Mouse (Mus musculus) cerebellum, adult 2 months (tissue): ENCODE data around the gene Prkce.

Experiments used
- CTCF ChIP-seq: fragments of 200-500 bp; IDR thresholded peaks from 2 replicates; pipeline ENCODE4 v1.5.1; 2011; ENCODE audit warnings: low read depth, mild to moderate bottlenecking, control low read depth, low read length, moderate library complexity, borderline replicate concordance; ENCODE audit not compliant: insufficient read depth
- POLR2A ChIP-seq: fragments of 200-500 bp; IDR thresholded peaks from 2 replicates; pipeline ENCODE4 v1.6.1; 2011; ENCODE audit warnings: low read length, control low read depth, borderline replicate concordance; ENCODE audit not compliant: insufficient read depth

DNA sequence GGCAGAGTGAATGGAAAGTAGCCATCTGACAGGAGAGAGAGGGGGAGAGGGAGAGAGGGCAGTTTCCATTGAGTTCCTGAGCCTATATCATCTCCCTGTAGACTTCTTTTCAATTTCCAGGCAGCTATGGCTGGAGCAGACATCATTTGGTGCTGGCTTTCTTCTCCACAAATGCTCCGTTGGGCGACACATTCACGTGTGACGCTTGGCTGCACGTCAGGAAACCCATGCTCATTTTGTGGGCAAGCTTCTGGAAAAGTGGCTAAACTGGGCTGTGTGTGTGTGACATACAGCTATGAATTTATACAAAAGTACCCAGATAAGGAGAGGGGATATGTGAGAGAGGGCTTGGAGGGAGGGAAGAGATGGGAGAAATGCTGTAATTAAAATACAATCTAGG is 49.9 kb downstream of the Prkce start:
- TF ChIP-seq CTCF (no peak), POLR2A (no peak)
